Mouse (Mus musculus): ENCODE results near the gene Stpg3. TPM values are rescaled to one million over a fixed set of nuclear protein-coding genes. Genes with fewer than 3 reads are reported as not detected.
"Not testable (repeated sequence)": the region's sequence is repeated elsewhere in the genome, so short reads cannot be mapped to it uniquely, and the experiment has no call there.

Stpg3 gene
- polyA plus RNA-seq (2015; fragmentation: Nextera tagmentation; extraction: Ambion mirVana): not detected in 2 replicates

GRCm38 (mm10) chr2:25214444-25214843 lies at the start of gene Stpg3:
Gene Stpg3, minus strand, starts transcription at chr2:25214637.
- H3K4me1 ChIP-seq: peaks cover 15% of the 10 kb centered on the region
- no peaks in the 10 kb centered on the region for H3K9me3 ChIP-seq
- no peaks in the 10 kb centered on the region for H3K36me3 ChIP-seq
- no peaks in the 10 kb centered on the region for H3K27me3 ChIP-seq
- H3K27ac ChIP-seq (replicated peaks): no peak within 1 kb of the TSS
- WGBS: 64% methylated on average over 3 of the region's 3 CpGs
- no peak for ATAC-seq (replicated peaks)
- H3K4me3 ChIP-seq: no peak within 1 kb of the TSS
- no peak within 1 kb of the TSS for H3K4me2 ChIP-seq (replicated peaks)
- H3K9ac ChIP-seq (replicated peaks): no peak within 1 kb of the TSS

- 21% methylated on average over 12 of the region's 12 CpGs for WGBS
- H3K4me3 ChIP-seq: peak overlapping the region; percentile 63
- peaks cover 15% of the 10 kb centered on the region; the same call in 1 of the 2 replicates for H3K27me3 ChIP-seq
- peak overlapping the region; percentile 98 for H3K4me2 ChIP-seq (replicated peaks)
- H3K27ac ChIP-seq (replicated peaks): no peak overlapping the region
- no peaks in the 10 kb centered on the region for H3K36me3 ChIP-seq
- H3K4me1 ChIP-seq: peaks cover 56% of the 10 kb centered on the region
- no peaks in the 10 kb centered on the region for H3K9me3 ChIP-seq
- H3K9ac ChIP-seq (replicated peaks): peak overlapping the region; percentile 60
- no peak for ATAC-seq (replicated peaks)
Observed at GRCm38 (mm10) chr2:25263623-25264285, 49.3 kb upstream of the Stpg3 start.

- H3K4me1 ChIP-seq: peaks cover 58% of the 10 kb centered on the region
- H3K27ac ChIP-seq (replicated peaks): peak overlapping the region; percentile 62
- no peaks in the 10 kb centered on the region for H3K36me3 ChIP-seq
- H3K27me3 ChIP-seq: peaks cover 15% of the 10 kb centered on the region; the same call in 1 of the 2 replicates
- WGBS: under 1% methylated on average over 82 of the region's 82 CpGs
- H3K9me3 ChIP-seq: no peaks in the 10 kb centered on the region
- H3K9ac ChIP-seq (replicated peaks): peak overlapping the region; percentile 60
- H3K4me2 ChIP-seq (replicated peaks): peak overlapping the region; percentile 98
- H3K4me3 ChIP-seq: peak overlapping the region; percentile 63
- no peak for ATAC-seq (replicated peaks)
Observed at GRCm38 (mm10) chr2:25262795-25263622, 48.6 kb upstream of the Stpg3 start.

GRCm38 (mm10) chr2:25262291-25262767 lies 47.9 kb upstream of the Stpg3 start, which contains the start of gene Tprn:
Gene Tprn, plus strand, starts transcription at chr2:25262618.
- H3K4me3 ChIP-seq: peak within 1 kb of the TSS; percentile 63
- H3K4me2 ChIP-seq (replicated peaks): peak within 1 kb of the TSS; percentile 98
- peaks cover 51% of the 10 kb centered on the region for H3K4me1 ChIP-seq
- H3K9ac ChIP-seq (replicated peaks): peak within 1 kb of the TSS; percentile 60
- under 1% methylated on average over 39 of the region's 39 CpGs for WGBS
- H3K9me3 ChIP-seq: no peaks in the 10 kb centered on the region
- ATAC-seq (replicated peaks): peak; percentile 100
- H3K27ac ChIP-seq (replicated peaks): peak within 1 kb of the TSS; percentile 62
- H3K27me3 ChIP-seq: peaks cover 15% of the 10 kb centered on the region; the same call in 1 of the 2 replicates
- no peaks in the 10 kb centered on the region for H3K36me3 ChIP-seq

- H3K9ac ChIP-seq (replicated peaks): peak overlapping the region; percentile 47
- peak overlapping the region; percentile 62 for H3K27ac ChIP-seq (replicated peaks)
- H3K36me3 ChIP-seq: no peaks in the 10 kb centered on the region
- peak overlapping the region; percentile 98 for H3K4me2 ChIP-seq (replicated peaks)
- peak; percentile 5; the same call in 1 of the 2 replicates for ATAC-seq (replicated peaks)
- H3K4me3 ChIP-seq: peak overlapping the region; percentile 63
- no peaks in the 10 kb centered on the region for H3K9me3 ChIP-seq
- peaks cover 50% of the 10 kb centered on the region for H3K4me1 ChIP-seq
- H3K27me3 ChIP-seq: peaks cover 15% of the 10 kb centered on the region; the same call in 1 of the 2 replicates
- WGBS: 47% methylated on average over 12 of the region's 12 CpGs
Observed at GRCm38 (mm10) chr2:25261870-25262269, 47.4 kb upstream of the Stpg3 start.

GRCm38 (mm10) chr2:25258887-25259286 lies 44.5 kb upstream of the Stpg3 start:
- no peaks in the 10 kb centered on the region for H3K9me3 ChIP-seq
- peaks cover 8% of the 10 kb centered on the region; the same call in 1 of the 2 replicates for H3K27me3 ChIP-seq
- no peak overlapping the region for H3K4me3 ChIP-seq
- H3K9ac ChIP-seq (replicated peaks): no peak overlapping the region
- peaks cover 39% of the 10 kb centered on the region for H3K4me1 ChIP-seq
- no peak overlapping the region for H3K27ac ChIP-seq (replicated peaks)
- WGBS: 44% methylated on average over 2 of the region's 2 CpGs
- no peaks in the 10 kb centered on the region for H3K36me3 ChIP-seq
- no peak overlapping the region for H3K4me2 ChIP-seq (replicated peaks)
- no peak for ATAC-seq (replicated peaks)

GRCm38 (mm10) chr2:25257250-25257649 lies 42.8 kb upstream of the Stpg3 start:
- not testable (repeated sequence) for H3K4me3 ChIP-seq; H3K9ac ChIP-seq (replicated peaks); H3K4me2 ChIP-seq (replicated peaks); H3K36me3 ChIP-seq; ATAC-seq (replicated peaks); H3K9me3 ChIP-seq; H3K27me3 ChIP-seq; H3K27ac ChIP-seq (replicated peaks)
- H3K4me1 ChIP-seq: peaks cover 29% of the 10 kb centered on the region
- 91% methylated on average over 5 of the region's 5 CpGs for WGBS

- not testable (repeated sequence) for H3K27ac ChIP-seq (replicated peaks); ATAC-seq (replicated peaks); H3K9me3 ChIP-seq; H3K36me3 ChIP-seq; H3K27me3 ChIP-seq
- peak overlapping the region; percentile 98 for H3K4me2 ChIP-seq (replicated peaks)
- WGBS: 58% methylated on average over 12 of the region's 12 CpGs
- peak overlapping the region; percentile 87 for H3K9ac ChIP-seq (replicated peaks)
- peaks cover 24% of the 10 kb centered on the region for H3K4me1 ChIP-seq
- peak overlapping the region; percentile 88 for H3K4me3 ChIP-seq
Observed at GRCm38 (mm10) chr2:25256443-25257109, 42.1 kb upstream of the Stpg3 start.

- Histone ChIP-seq H3K4me2 (replicated peaks) (peak within 1 kb of the TSS; percentile 98), H3K27ac (replicated peaks) (peak within 1 kb of the TSS; percentile 84), H3K4me3 (peak within 1 kb of the TSS; percentile 88), H3K4me1 (peaks cover 24% of the 10 kb centered on the region), H3K36me3 (peaks cover under 1% of the 10 kb centered on the region; the same call in 1 of the 2 replicates), H3K27me3 (no peaks in the 10 kb centered on the region), H3K9me3 (no peaks in the 10 kb centered on the region), H3K9ac (replicated peaks) (peak within 1 kb of the TSS; percentile 87)
- peak; percentile 92 for ATAC-seq (replicated peaks)
- under 1% methylated on average over 39 of the region's 39 CpGs for WGBS
Observed at GRCm38 (mm10) chr2:25255284-25255779, 40.9 kb upstream of the Stpg3 start, which contains the start of gene Tmem203. Gene Tmem203, plus strand, starts transcription at chr2:25255439.

- Histone ChIP-seq H3K27ac (replicated peaks) (no peak overlapping the region), H3K4me2 (replicated peaks) (no peak overlapping the region), H3K36me3 (peaks cover 21% of the 10 kb centered on the region), H3K9me3 (no peaks in the 10 kb centered on the region), H3K9ac (replicated peaks) (no peak overlapping the region), H3K4me3 (no peak overlapping the region), H3K27me3 (no peaks in the 10 kb centered on the region), H3K4me1 (peaks cover 22% of the 10 kb centered on the region)
- ATAC-seq (replicated peaks): no peak
- 81% methylated on average over 1 of the region's 1 CpGs for WGBS
Observed at GRCm38 (mm10) chr2:25252331-25252730, 37.9 kb upstream of the Stpg3 start.

- 90% methylated on average over 10 of the region's 10 CpGs for WGBS
- H3K9me3 ChIP-seq: no peaks in the 10 kb centered on the region
- H3K27ac ChIP-seq (replicated peaks): no peak within 1 kb of the TSS
- no peak for ATAC-seq (replicated peaks)
- H3K9ac ChIP-seq (replicated peaks): no peak within 1 kb of the TSS
- H3K27me3 ChIP-seq: no peaks in the 10 kb centered on the region
- H3K36me3 ChIP-seq: peaks cover 35% of the 10 kb centered on the region
- peaks cover 19% of the 10 kb centered on the region for H3K4me1 ChIP-seq
- no peak within 1 kb of the TSS for H3K4me2 ChIP-seq (replicated peaks)
- no peak within 1 kb of the TSS for H3K4me3 ChIP-seq
Observed at GRCm38 (mm10) chr2:25246183-25247072, 32.0 kb upstream of the Stpg3 start, which contains the start of gene AL732309.1. Gene AL732309.1, minus strand, starts transcription at chr2:25246863.
